Mouse (Mus musculus) Patski (cell line): Measurements from ENCODE around the gene Ypel3. TPM values are rescaled to one million over a fixed set of nuclear protein-coding genes. Genes with fewer than 3 reads are reported as not detected.

Source experiments
- ATAC-seq: fragments of 100-300 bp; one replicate; pipeline ENCODE4 v1.8.0; 2021
- CTCF ChIA-PET: fragments of 350-600 bp; sonication (Branson Sonifier 250); formaldehyde crosslinking; loops from one replicate; lab custom pipeline; 2022; ENCODE audit warnings: inconsistent platforms; lab: Charles Lee
- POLR2A ChIA-PET: fragments of 350-600 bp; sonication (Branson Sonifier 250); formaldehyde crosslinking; loops from one replicate; lab custom pipeline; 2022; ENCODE audit warnings: antibody characterized with exemption, inconsistent platforms; lab: Charles Lee
- DNase-seq: peaks from one replicate; pipeline ENCODE4 v3.0.0-alpha.2; 2011; ENCODE audit warnings: low read depth, low spot score
- H3K27me3 ChIP-seq: fragments of 371-371 bp; one replicate; pipeline ENCODE4 v1.5.1; 2021
- CTCF ChIP-seq: fragments of 100-300 bp; IDR thresholded peaks from one replicate; pipeline ENCODE4 v1.5.1; 2021
- in situ Hi-C: fragments of 300-500 bp; cut with MboI; formaldehyde crosslinking; loops from 3 replicates; pipeline ENCODE4 v1.11.1; 2018; ENCODE audit warnings: low pct_unique_long_range_greater_than_20kb, mixed read lengths
- polyA plus RNA-seq: library from polyadenylated mRNA; unstranded; gene quantifications from one replicate; pipeline ENCODE4 v1.2.3, GENCODE M21; 2021

The Ypel3 gene
- polyA plus RNA-seq, 1 experiment from 2014 or later, result 109 TPM

GRCm38 (mm10) chr7:126779983-126780970, 3.5 kb downstream of the Ypel3 start:
- no peak for DNase-seq
- ATAC-seq, result peak; percentile 27
- TF ChIP-seq CTCF, result no peak
- no peaks in the 10 kb centered on the region for H3K27me3 ChIP-seq
- POLR2A ChIA-PET, result interaction anchor here (0.5 to 1.6 kb wide), 3 partner anchors 19 to 552 kb away, joined by 3 to 5 read pairs (median 5); no protein-coding TSS in a partner anchor
- CTCF ChIA-PET, result interaction anchor here (0.8 to 1.9 kb wide), 6 partner anchors 11 to 87 kb away, joined by 3 to 11 read pairs (median 4); no protein-coding TSS in a partner anchor
- in situ Hi-C loops, result no loop called here

GRCm38 (mm10) chr7:126780971-126781635, 4.3 kb downstream of the Ypel3 start, which contains the start of gene Tbx6:
Tbx6 (plus strand) TSS chr7:126781483.
- POLR2A ChIA-PET, result interaction anchor here (1.6 kb wide), 1 partner anchor 18 kb away, joined by 5 read pairs; no protein-coding TSS in a partner anchor
- no peaks in the 10 kb centered on the region for H3K27me3 ChIP-seq
- in situ Hi-C loops, result no loop called here
- ATAC-seq (no peak), DNase-seq (no peak)
- TF ChIP-seq CTCF, result no peak
- CTCF ChIA-PET, result interaction anchor here (1.3 kb wide), 1 partner anchor 26 kb away, joined by 5 read pairs; no protein-coding TSS in a partner anchor

- in situ Hi-C loops, result no loop called here
- DNase-seq, result no peak
Observed at GRCm38 (mm10) chr7:126781661-126782370, 5.1 kb downstream of the Ypel3 start.

GRCm38 (mm10) chr7:126782693-126783092, 5.9 kb downstream of the Ypel3 start:
- no peak for DNase-seq

More at GRCm38 (mm10) chr7:126781661-126782370, 5.1 kb downstream of the Ypel3 start:
- no peaks in the 10 kb centered on the region for H3K27me3 ChIP-seq
- ChIA-PET POLR2A (interaction anchor here (1.6 kb wide), 1 partner anchor 18 kb away, joined by 5 read pairs; no protein-coding TSS in a partner anchor), CTCF (interaction anchor here (1.3 kb wide), 1 partner anchor 12 kb away, joined by 3 read pairs; no protein-coding TSS in a partner anchor)
- ATAC-seq, result no peak
- no peak for TF ChIP-seq CTCF

GRCm38 (mm10) chr7:126784469-126784868, 7.7 kb downstream of the Ypel3 start:
- ATAC-seq (no peak), DNase-seq (no peak)
- CTCF ChIA-PET, result no interaction called here
- in situ Hi-C loops, result no loop called here
- no peaks in the 10 kb centered on the region for H3K27me3 ChIP-seq
- TF ChIP-seq CTCF, result no peak
- POLR2A ChIA-PET, result no interaction called here

More at GRCm38 (mm10) chr7:126782693-126783092, 5.9 kb downstream of the Ypel3 start:
- no peaks in the 10 kb centered on the region for H3K27me3 ChIP-seq
- CTCF ChIA-PET, result interaction anchor here (1.3 kb wide), 1 partner anchor 11 kb away, joined by 3 read pairs; no protein-coding TSS in a partner anchor
- ATAC-seq, result no peak
- TF ChIP-seq CTCF, result no peak
- POLR2A ChIA-PET, result interaction anchor here (0.8 kb wide), 1 partner anchor 16 kb away, joined by 6 read pairs; no protein-coding TSS in a partner anchor
- in situ Hi-C loops, result no loop called here

- in situ Hi-C loops, result no loop called here
- DNase-seq, result no peak
Observed at GRCm38 (mm10) chr7:126785056-126785455, 8.3 kb downstream of the Ypel3 start.

GRCm38 (mm10) chr7:126786142-126786541, 9.4 kb downstream of the Ypel3 start:
- DNase-seq, result no peak
- no peak for TF ChIP-seq CTCF
- no peak for ATAC-seq
- in situ Hi-C loops, result no loop called here
- CTCF ChIA-PET, result no interaction called here
- no peaks in the 10 kb centered on the region for H3K27me3 ChIP-seq
- POLR2A ChIA-PET, result no interaction called here

More at GRCm38 (mm10) chr7:126785056-126785455, 8.3 kb downstream of the Ypel3 start:
- CTCF ChIA-PET, result no interaction called here
- no peak for ATAC-seq
- no peaks in the 10 kb centered on the region for H3K27me3 ChIP-seq
- POLR2A ChIA-PET, result interaction anchor here (1.2 kb wide), 1 partner anchor 25 kb away, joined by 3 read pairs; no protein-coding TSS in a partner anchor
- no peak for TF ChIP-seq CTCF

GRCm38 (mm10) chr7:126789141-126789540, 12.4 kb downstream of the Ypel3 start:
- CTCF ChIA-PET, result no interaction called here
- H3K27me3 ChIP-seq, result no peaks in the 10 kb centered on the region
- in situ Hi-C loops, result no loop called here
- POLR2A ChIA-PET, result no interaction called here
- TF ChIP-seq CTCF, result no peak
- DNase-seq, result no peak
- no peak for ATAC-seq
